Mouse (Mus musculus): ENCODE measurements around the gene Usp17lb. TPM values are rescaled to one million over a fixed set of nuclear protein-coding genes. Genes with fewer than 3 reads are reported as not detected.
"Not testable (repeated sequence)": the region's sequence is repeated elsewhere in the genome, so short reads cannot be mapped to it uniquely, and the experiment has no call there.

Usp17lb gene
- not detected in 2 replicates for polyA plus RNA-seq (2015; fragmentation: Nextera tagmentation; extraction: Ambion mirVana)

DNA sequence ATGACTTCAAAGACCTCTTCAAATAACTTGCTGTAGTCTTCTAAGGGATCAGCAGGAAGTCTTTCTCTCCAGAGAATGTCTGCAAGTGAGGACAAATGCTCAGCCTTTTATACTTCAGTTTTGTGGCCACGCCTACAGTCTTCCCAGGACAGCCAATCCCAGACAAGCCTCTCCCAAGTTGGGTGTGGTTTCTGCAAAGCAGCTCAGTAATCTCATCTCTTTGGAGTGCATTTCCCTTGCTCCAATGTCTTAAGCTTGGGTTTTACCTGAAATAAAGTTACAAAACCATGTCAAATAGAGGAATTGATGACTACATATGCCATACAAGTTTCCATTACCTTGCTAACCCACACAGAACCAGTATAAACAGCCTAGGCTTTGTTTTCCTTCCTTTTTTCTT lies at the start of gene Usp17lb:
Gene Usp17lb, minus strand, starts transcription at position 101 of the 400 bp plus-strand sequence.
- H3K27ac ChIP-seq, result no peak within 1 kb of the TSS
- H3K36me3 ChIP-seq, result no peaks in the 10 kb centered on the region
- ATAC-seq (ENCODE audit: insufficient number of reproducible peaks, low FRiP score, low TSS enrichment, low read depth), result no peak
- H3K4me3 ChIP-seq, result no peak within 1 kb of the TSS
- H3K9ac ChIP-seq, result no peak within 1 kb of the TSS
- H3K4me2 ChIP-seq, result no peak within 1 kb of the TSS
- H3K27me3 ChIP-seq, result no peaks in the 10 kb centered on the region
- no peaks in the 10 kb centered on the region for H3K4me1 ChIP-seq
- no peaks in the 10 kb centered on the region for H3K9me3 ChIP-seq
- 62% methylated on average over 1 of the region's 1 CpGs for WGBS

DNA sequence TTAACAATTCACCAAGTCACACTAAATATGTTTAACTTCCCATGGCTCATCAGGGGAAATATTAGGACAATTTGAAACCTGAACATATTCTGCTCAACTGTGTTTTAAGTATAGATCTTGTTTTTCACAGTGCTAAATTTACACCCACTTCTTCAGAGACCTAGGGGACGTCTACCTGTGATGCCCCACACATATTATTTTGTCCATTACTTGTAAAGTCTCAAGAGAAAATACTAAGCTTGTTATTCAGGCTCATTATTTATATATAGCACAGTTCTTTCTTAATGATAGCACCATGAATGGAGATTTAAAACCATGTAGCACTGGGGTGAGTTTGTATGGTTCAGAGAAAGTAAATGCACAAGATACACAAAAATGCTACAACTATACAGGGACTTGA lies 35.3 kb upstream of the Usp17lb start, which contains the start of gene Olfr665:
Gene Olfr665, plus strand, starts transcription at position 301 of the 400 bp plus-strand sequence.
- Histone ChIP-seq H3K36me3 (no peaks in the 10 kb centered on the region), H3K27me3 (no peaks in the 10 kb centered on the region), H3K27ac (no peak within 1 kb of the TSS), H3K9me3 (no peaks in the 10 kb centered on the region), H3K4me3 (no peak within 1 kb of the TSS), H3K4me2 (no peak within 1 kb of the TSS), H3K4me1 (no peaks in the 10 kb centered on the region), H3K9ac (no peak within 1 kb of the TSS)
- ATAC-seq (ENCODE audit: insufficient number of reproducible peaks, low FRiP score, low TSS enrichment, low read depth), result no peak
- WGBS, result 32% methylated on average over 1 of the region's 1 CpGs

DNA sequence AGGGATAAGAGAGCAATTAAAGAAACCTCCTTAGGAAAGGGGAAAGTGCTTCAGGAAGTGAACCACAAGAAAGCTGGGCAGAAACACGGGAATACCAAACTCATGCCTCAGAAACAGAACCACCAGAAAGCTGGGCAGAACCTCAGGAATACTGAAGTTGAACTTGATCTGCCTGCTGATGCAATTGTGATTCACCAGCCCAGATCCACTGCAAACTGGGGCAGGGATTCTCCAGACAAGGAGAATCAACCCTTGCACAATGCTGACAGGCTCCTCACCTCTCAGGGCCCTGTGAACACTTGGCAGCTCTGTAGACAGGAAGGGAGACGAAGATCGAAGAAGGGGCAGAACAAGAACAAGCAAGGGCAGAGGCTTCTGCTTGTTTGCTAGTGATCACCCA lies 19.0 kb upstream of the Usp17lb start:
- Histone ChIP-seq H3K9ac (no peak overlapping the region), H3K27ac (no peak overlapping the region), H3K36me3 (no peaks in the 10 kb centered on the region), H3K27me3 (no peaks in the 10 kb centered on the region), H3K4me3 (no peak overlapping the region), H3K9me3 (no peaks in the 10 kb centered on the region), H3K4me2 (no peak overlapping the region), H3K4me1 (no peaks in the 10 kb centered on the region)
- WGBS, result 78% methylated on average over 3 of the region's 3 CpGs
- ATAC-seq (ENCODE audit: insufficient number of reproducible peaks, low FRiP score, low TSS enrichment, low read depth), result no peak

DNA sequence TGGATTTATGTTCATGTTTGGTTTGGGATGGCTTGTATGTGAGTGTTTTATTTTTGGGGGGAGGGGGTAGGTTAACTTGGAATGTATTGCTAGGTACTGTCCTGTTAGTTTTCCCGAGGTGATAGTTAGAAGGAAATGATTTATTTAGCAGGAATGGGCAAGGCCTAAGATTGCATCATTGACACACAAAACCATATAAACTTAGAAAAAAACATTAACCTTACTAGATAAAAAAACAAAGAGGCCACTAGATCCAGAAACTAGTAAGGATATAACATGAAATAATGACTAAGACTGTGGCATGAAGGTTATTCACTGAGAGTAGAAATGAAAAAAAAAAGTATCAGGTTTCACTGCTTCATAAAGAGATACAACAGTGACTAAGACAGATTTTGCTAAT lies 15.3 kb upstream of the Usp17lb start:
- Histone ChIP-seq H3K4me1 (no peaks in the 10 kb centered on the region), H3K27ac (no peak overlapping the region), H3K36me3 (no peaks in the 10 kb centered on the region), H3K4me2 (no peak overlapping the region), H3K4me3 (no peak overlapping the region), H3K27me3 (no peaks in the 10 kb centered on the region), H3K9ac (no peak overlapping the region), H3K9me3 (no peaks in the 10 kb centered on the region)
- 44% methylated on average over 1 of the region's 1 CpGs for WGBS
- no peak for ATAC-seq (ENCODE audit: insufficient number of reproducible peaks, low FRiP score, low TSS enrichment, low read depth)

DNA sequence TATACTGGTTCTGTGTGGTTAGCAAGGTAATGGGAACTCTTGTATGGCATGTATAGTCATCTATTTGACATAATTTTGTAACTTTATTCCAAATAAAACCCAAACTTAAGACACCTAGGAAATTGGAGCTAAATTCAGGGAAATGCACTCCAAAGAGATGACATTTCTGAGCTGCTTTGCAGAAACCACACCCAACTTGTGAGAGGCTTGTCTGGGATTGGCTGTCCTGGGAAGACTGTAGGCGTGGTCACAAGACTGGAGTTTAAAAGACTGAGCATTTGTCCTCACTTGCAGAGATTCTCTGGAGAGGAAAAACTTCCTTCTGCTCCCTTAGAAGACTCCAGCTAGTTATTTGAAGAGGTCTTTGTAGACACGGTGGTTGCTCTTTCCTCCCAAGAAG lies 14.3 kb upstream of the Usp17lb start, which contains the start of gene Usp17la:
Gene Usp17la, plus strand, starts transcription at position 301 of the 400 bp plus-strand sequence.
- H3K27ac ChIP-seq; H3K4me1 ChIP-seq; H3K9ac ChIP-seq; ATAC-seq (ENCODE audit: insufficient number of reproducible peaks, low FRiP score, low TSS enrichment, low read depth); H3K27me3 ChIP-seq; H3K9me3 ChIP-seq; H3K4me2 ChIP-seq; H3K36me3 ChIP-seq; H3K4me3 ChIP-seq: not testable (repeated sequence)
- WGBS, result 81% methylated on average over 2 of the region's 2 CpGs

DNA sequence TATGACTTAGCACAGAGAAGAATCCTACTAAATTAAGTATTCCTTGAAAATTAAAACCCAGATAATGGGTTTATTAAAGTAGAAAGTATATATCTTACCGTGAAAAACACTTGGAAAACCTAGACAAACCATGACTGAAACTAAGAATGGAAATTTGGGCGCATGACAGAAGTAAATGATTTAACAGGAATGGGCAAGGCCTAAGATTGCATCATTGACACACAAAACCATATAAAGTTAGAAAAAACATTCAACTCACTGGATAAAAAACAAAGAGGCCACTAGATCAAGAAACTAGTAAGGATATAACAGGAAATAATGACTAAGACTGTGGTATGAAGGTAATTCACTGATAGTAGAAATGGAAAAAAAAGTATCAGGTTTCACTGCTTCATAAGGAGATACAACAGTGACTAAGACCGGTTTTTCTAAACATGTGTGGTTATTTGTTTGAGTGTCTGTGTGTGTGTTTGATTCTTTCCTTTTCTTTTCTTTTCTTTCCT lies 12.9 kb upstream of the Usp17lb start:
- no peaks in the 10 kb centered on the region for H3K36me3 ChIP-seq
- ATAC-seq (ENCODE audit: insufficient number of reproducible peaks, low FRiP score, low TSS enrichment, low read depth), result no peak
- 79% methylated on average over 3 of the region's 3 CpGs for WGBS

DNA sequence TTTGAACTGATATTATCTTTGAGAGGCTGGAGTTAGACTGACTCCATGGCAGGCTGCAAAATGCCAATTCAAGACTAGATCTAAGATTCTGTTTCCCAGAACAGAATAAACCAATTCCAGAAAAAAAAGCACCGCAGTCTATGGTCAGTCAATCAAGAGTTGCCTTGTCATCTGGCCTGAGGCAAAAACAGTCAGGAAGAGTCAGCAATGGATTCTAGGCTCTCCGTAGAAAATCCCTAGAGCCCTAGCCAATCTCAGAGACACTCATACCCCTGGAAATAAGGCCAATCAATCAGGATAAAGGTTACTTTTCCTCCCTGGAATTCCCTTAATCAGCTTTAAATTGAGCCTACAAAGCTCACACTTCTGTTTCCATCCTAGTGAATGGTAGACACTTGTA lies 9.1 kb upstream of the Usp17lb start:
- not testable (repeated sequence) for H3K9ac ChIP-seq; H3K4me1 ChIP-seq; H3K4me3 ChIP-seq; H3K4me2 ChIP-seq; ATAC-seq (ENCODE audit: insufficient number of reproducible peaks, low FRiP score, low TSS enrichment, low read depth); H3K27me3 ChIP-seq; H3K27ac ChIP-seq; H3K36me3 ChIP-seq; H3K9me3 ChIP-seq
- WGBS, result 64% methylated on average over 2 of the region's 2 CpGs

More for the DNA sequence above, 12.9 kb upstream of the Usp17lb start:
- Histone ChIP-seq H3K9me3 (no peaks in the 10 kb centered on the region), H3K4me2 (no peak overlapping the region), H3K4me1 (no peaks in the 10 kb centered on the region), H3K9ac (no peak overlapping the region), H3K27me3 (no peaks in the 10 kb centered on the region), H3K4me3 (no peak overlapping the region), H3K27ac (no peak overlapping the region)

DNA sequence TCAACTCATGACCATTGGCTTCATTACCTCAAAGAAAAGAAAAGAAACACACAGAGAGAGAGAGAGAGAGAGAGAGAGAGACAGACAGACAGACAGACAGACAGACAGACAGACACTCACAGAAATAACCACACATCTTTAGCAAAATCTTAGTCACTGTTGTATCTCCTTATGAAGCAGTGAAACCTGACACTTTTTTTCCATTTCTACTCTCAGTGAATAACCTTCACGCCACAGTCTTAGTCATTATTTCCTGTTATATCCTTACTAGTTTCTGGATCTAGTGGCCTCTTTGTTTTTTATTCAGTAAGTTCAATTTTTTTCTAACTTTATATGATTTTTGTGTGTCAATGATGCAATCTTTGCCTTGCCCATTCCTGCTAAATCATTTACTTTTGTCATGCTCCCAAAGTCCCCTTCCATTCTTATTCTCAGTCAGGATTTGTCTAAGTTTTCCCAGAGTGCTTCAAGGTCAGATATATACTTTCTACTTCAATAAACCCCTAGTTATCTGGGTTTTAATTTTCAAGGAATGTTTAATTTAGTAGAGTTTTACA lies 1.4 kb upstream of the Usp17lb start:
- no peak for ATAC-seq (ENCODE audit: insufficient number of reproducible peaks, low FRiP score, low TSS enrichment, low read depth)
- Histone ChIP-seq H3K4me3 (no peak overlapping the region), H3K27me3 (no peaks in the 10 kb centered on the region), H3K9ac (no peak overlapping the region), H3K27ac (no peak overlapping the region), H3K9me3 (no peaks in the 10 kb centered on the region), H3K36me3 (no peaks in the 10 kb centered on the region), H3K4me2 (no peak overlapping the region), H3K4me1 (no peaks in the 10 kb centered on the region)
- 60% methylated on average over 1 of the region's 1 CpGs for WGBS

DNA sequence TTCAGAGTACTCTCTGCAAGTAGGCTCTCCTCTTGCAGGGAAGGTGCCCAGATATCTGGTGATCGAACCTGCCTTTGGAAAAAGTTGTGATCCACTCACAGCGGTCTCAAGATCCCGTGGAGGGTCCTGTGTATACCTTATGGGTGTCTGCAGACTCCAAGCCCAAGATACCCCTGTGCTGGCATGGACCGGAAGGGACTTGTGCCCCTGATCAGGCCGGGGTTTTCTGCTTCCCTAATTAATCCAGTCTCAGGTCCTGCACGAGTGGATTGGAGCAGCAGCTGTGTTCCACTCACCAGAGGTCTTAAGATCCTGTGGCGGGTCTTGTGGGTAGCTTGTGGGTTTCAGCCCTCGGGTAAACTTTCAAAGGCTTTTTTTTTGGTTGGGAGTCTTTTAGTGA lies 32.1 kb downstream of the Usp17lb start:
- ATAC-seq (ENCODE audit: insufficient number of reproducible peaks, low FRiP score, low TSS enrichment, low read depth); H3K27ac ChIP-seq; H3K4me1 ChIP-seq; H3K4me3 ChIP-seq; H3K4me2 ChIP-seq; H3K27me3 ChIP-seq; H3K9ac ChIP-seq; H3K9me3 ChIP-seq; H3K36me3 ChIP-seq: not testable (repeated sequence)
- 82% methylated on average over 8 of the region's 8 CpGs for WGBS

DNA sequence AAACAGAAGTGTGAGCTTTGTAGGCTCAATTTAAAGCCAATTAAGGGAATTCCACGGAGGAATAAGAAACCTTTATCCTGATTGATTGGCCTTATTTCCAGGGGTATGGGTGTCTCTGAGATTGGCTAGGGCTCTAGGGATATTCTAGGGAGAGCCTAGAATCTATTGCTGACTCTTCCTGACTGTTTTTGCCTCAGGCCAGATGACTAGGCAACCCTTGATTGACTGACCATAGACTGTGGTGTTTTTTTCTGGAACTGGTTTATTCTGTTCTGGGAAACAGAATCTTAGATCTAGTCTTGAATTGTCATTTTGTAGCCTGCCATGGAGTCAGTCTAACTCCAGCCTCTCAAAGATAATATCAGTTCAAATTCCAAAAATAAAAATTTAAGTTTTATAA lies 51.6 kb downstream of the Usp17lb start:
- Histone ChIP-seq H3K4me2 (no peak overlapping the region), H3K36me3 (no peaks in the 10 kb centered on the region), H3K27me3 (no peaks in the 10 kb centered on the region), H3K9me3 (no peaks in the 10 kb centered on the region), H3K4me3 (no peak overlapping the region), H3K4me1 (no peaks in the 10 kb centered on the region), H3K9ac (no peak overlapping the region), H3K27ac (no peak overlapping the region)
- no peak for ATAC-seq (ENCODE audit: insufficient number of reproducible peaks, low FRiP score, low TSS enrichment, low read depth)
- 55% methylated on average over 1 of the region's 1 CpGs for WGBS

Other genes starting within 250 kb of the Usp17lb start
- gene Olfr655, start 240.8 kb downstream of the Usp17lb start, polyA plus RNA-seq (2015; fragmentation: Nextera tagmentation; extraction: Ambion mirVana), result not detected in 2 replicates
- not detected in 2 replicates for gene Olfr656, start 228.6 kb downstream of the Usp17lb start, polyA plus RNA-seq (2015; fragmentation: Nextera tagmentation; extraction: Ambion mirVana)
- not detected in 2 replicates for gene Olfr657, start 217.8 kb downstream of the Usp17lb start, polyA plus RNA-seq (2015; fragmentation: Nextera tagmentation; extraction: Ambion mirVana)
- gene Olfr658, start 195.3 kb downstream of the Usp17lb start, polyA plus RNA-seq (2015; fragmentation: Nextera tagmentation; extraction: Ambion mirVana), result not detected in 2 replicates
- not detected in 2 replicates for gene Olfr659, start 175.8 kb downstream of the Usp17lb start, polyA plus RNA-seq (2015; fragmentation: Nextera tagmentation; extraction: Ambion mirVana)
- gene Olfr661, start 156.1 kb downstream of the Usp17lb start, polyA plus RNA-seq (2015; fragmentation: Nextera tagmentation; extraction: Ambion mirVana), result not detected in 2 replicates
- gene Usp17le, start 65.1 kb downstream of the Usp17lb start, polyA plus RNA-seq (2015; fragmentation: Nextera tagmentation; extraction: Ambion mirVana), result not detected in 2 replicates
- gene Usp17la, start 14.4 kb upstream of the Usp17lb start, polyA plus RNA-seq (2015; fragmentation: Nextera tagmentation; extraction: Ambion mirVana), result not detected in 2 replicates
- gene Olfr665, start 35.4 kb upstream of the Usp17lb start, polyA plus RNA-seq (2015; fragmentation: Nextera tagmentation; extraction: Ambion mirVana), result not detected in 2 replicates
- 0.19 TPM in 1 of 2 replicates, not detected in the other for gene Olfr666, start 53.3 kb upstream of the Usp17lb start, polyA plus RNA-seq (2015; fragmentation: Nextera tagmentation; extraction: Ambion mirVana)
- not detected in 2 replicates for gene Olfr667, start 78.9 kb upstream of the Usp17lb start, polyA plus RNA-seq (2015; fragmentation: Nextera tagmentation; extraction: Ambion mirVana)
- gene Olfr668, start 85.5 kb upstream of the Usp17lb start, polyA plus RNA-seq (2015; fragmentation: Nextera tagmentation; extraction: Ambion mirVana), result not detected in 2 replicates
- gene Olfr669, start 91.6 kb upstream of the Usp17lb start, polyA plus RNA-seq (2015; fragmentation: Nextera tagmentation; extraction: Ambion mirVana), result not detected in 2 replicates
- gene Olfr670, start 120.0 kb upstream of the Usp17lb start, polyA plus RNA-seq (2015; fragmentation: Nextera tagmentation; extraction: Ambion mirVana), result not detected in 2 replicates
- not detected in 2 replicates for gene Olfr671, start 136.5 kb upstream of the Usp17lb start, polyA plus RNA-seq (2015; fragmentation: Nextera tagmentation; extraction: Ambion mirVana)
- not detected in 2 replicates for gene Olfr672, start 159.4 kb upstream of the Usp17lb start, polyA plus RNA-seq (2015; fragmentation: Nextera tagmentation; extraction: Ambion mirVana)
- not detected in 2 replicates for gene Olfr675, start 185.9 kb upstream of the Usp17lb start, polyA plus RNA-seq (2015; fragmentation: Nextera tagmentation; extraction: Ambion mirVana)
- gene Olfr676, start 190.1 kb upstream of the Usp17lb start, polyA plus RNA-seq (2015; fragmentation: Nextera tagmentation; extraction: Ambion mirVana), result not detected in 2 replicates
- not detected in 2 replicates for gene Olfr677, start 208.8 kb upstream of the Usp17lb start, polyA plus RNA-seq (2015; fragmentation: Nextera tagmentation; extraction: Ambion mirVana)
- gene Olfr678, start 221.9 kb upstream of the Usp17lb start, polyA plus RNA-seq (2015; fragmentation: Nextera tagmentation; extraction: Ambion mirVana), result not detected in 2 replicates
- not detected in 2 replicates for gene Olfr679, start 238.6 kb upstream of the Usp17lb start, polyA plus RNA-seq (2015; fragmentation: Nextera tagmentation; extraction: Ambion mirVana)

All from limb, embryonic 15.5 days (tissue).